Mouse (Mus musculus) ES-Bruce4 (cell line): ENCODE data around the gene Pkm. TPM values are rescaled to one million over a fixed set of nuclear protein-coding genes. Genes with fewer than 3 reads are reported as not detected.
A peak's percentile ranks its signal among the peaks of the same experiment; 100 is the strongest.

Experiments used
- H3K27ac ChIP-seq: 2 replicates; pipeline ENCODE4 v1.5.1; 2012; ENCODE audit warnings: low read length, inconsistent platforms; ENCODE audit not compliant: insufficient read depth
- H3K27me3 ChIP-seq: 2 replicates; pipeline ENCODE4 v1.6.1; 2012; ENCODE audit warnings: mild to moderate bottlenecking, low read length, inconsistent platforms; ENCODE audit not compliant: control insufficient read depth, poor library complexity, insufficient read depth, severe bottlenecking
- H3K36me3 ChIP-seq: 2 replicates; pipeline ENCODE4 v1.6.1; 2012; ENCODE audit warnings: inconsistent platforms, mild to moderate bottlenecking, low read length, moderate library complexity; ENCODE audit not compliant: control insufficient read depth, poor library complexity, insufficient read depth, severe bottlenecking
- H3K4me1 ChIP-seq: one replicate; pipeline ENCODE4 v1.8.1; 2011; ENCODE audit warnings: low read length; ENCODE audit not compliant: control insufficient read depth, insufficient read depth
- H3K4me3 ChIP-seq: 2 replicates; pipeline ENCODE4 v1.5.1; 2011; ENCODE audit warnings: low read depth, mild to moderate bottlenecking, low read length
- H3K9ac ChIP-seq: 2 replicates; pipeline ENCODE4 v1.6.1; 2012; ENCODE audit warnings: low read depth, mild to moderate bottlenecking, inconsistent platforms; ENCODE audit not compliant: poor library complexity, severe bottlenecking
- H3K9me3 ChIP-seq: replicated peaks from 2 replicates; pipeline ENCODE4 v1.6.1; 2012; ENCODE audit warnings: mild to moderate bottlenecking, low read length, inconsistent platforms; ENCODE audit not compliant: control insufficient read depth, poor library complexity, insufficient read depth, severe bottlenecking
- CTCF ChIP-seq: IDR thresholded peaks from one replicate; pipeline ENCODE4 v1.8.1; 2011; ENCODE audit warnings: low read depth, low read length
- EP300 ChIP-seq: IDR thresholded peaks from 2 replicates; pipeline ENCODE4 v1.6.1; 2011; ENCODE audit warnings: low read depth, low read length; ENCODE audit not compliant: insufficient read depth
- POLR2A ChIP-seq: IDR thresholded peaks from one replicate; pipeline ENCODE4 v1.8.1; 2011; ENCODE audit warnings: low read length; ENCODE audit not compliant: insufficient read depth
- polyA plus RNA-seq: library from polyadenylated mRNA; stranded (reverse); fragments of >200 nt; gene quantifications from 2 replicates; pipeline ENCODE4 v1.2.4, GENCODE M21; 2011; ENCODE audit warnings: low read depth; ENCODE audit not compliant: missing spikeins, insufficient read depth, insufficient read length

The Pkm gene
- polyA plus RNA-seq, 1 experiment: 2,433 TPM

DNA sequence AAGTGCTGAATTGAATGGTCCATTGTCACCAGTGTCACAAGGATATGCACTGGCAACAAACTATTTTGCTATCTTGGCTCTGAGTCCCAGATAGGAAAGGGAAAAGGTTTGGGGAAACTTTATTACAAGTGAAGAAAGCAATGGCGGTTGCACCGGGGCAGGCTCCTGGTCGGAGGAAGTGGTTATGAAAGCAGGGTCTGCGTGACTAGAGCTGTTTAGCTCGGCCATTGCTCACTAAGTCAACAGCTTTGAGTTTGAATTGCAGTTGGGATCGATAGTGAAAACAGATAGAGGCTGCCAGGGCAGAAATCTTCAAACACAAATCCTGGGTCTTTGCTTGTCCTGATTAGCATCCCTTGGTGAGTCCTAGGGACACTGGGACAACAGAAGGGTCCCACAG is 11.7 kb downstream of the Pkm start:
- Histone ChIP-seq H3K4me1 (peaks cover 4% of the 10 kb centered on the region), H3K36me3 (peaks cover 99% of the 10 kb centered on the region), H3K27ac (peak overlapping the region; percentile 34; the same call in 1 of the 2 replicates), H3K4me3 (no peak overlapping the region), H3K9me3 (no peaks in the 10 kb centered on the region), H3K9ac (no peak overlapping the region), H3K27me3 (no peaks in the 10 kb centered on the region)
- no peak for TF ChIP-seq EP300

DNA sequence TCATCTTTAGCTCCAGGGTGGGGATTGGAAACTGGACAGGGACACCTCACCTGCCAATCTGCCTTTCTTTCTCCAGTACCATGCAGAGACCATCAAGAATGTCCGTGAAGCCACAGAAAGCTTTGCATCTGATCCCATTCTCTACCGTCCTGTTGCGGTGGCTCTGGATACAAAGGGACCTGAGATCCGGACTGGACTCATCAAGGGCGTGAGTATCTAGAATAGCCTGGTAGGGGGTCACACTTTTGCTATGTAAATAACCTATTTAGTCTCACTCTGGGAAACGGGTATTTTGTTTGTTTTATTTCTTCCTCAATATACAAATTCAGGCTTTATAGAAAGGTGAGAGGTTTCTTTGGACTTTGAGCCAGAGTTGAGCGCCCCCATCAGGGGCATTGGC is 12.3 kb downstream of the Pkm start:
- H3K27me3 ChIP-seq: no peaks in the 10 kb centered on the region
- H3K4me3 ChIP-seq: no peak overlapping the region
- peaks cover 1% of the 10 kb centered on the region for H3K4me1 ChIP-seq
- H3K9ac ChIP-seq: no peak overlapping the region
- no peak overlapping the region; the same call in 1 of the 2 replicates for H3K27ac ChIP-seq
- TF ChIP-seq EP300 (no peak), CTCF (no peak), POLR2A (no peak)
- peaks cover 99% of the 10 kb centered on the region for H3K36me3 ChIP-seq
- no peaks in the 10 kb centered on the region for H3K9me3 ChIP-seq

DNA sequence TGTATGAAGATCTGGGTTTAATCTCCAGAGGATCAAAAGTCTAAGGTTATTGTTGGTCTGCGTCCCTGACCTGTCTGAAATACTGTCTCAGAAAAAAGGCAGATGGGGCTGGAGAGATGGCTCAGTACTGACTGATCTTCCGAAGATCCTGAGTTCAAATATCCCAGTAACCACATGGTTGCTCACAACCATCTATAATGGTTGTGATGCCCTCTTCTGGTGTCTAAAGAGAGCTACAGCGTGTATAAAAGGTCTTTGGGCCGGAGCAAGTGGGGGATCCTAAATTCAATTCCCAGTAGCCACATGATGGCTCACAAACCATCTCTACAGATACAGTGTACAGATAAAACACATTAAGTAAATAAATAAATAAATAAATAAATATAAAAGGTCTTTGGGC is 13.0 kb downstream of the Pkm start:
- Histone ChIP-seq H3K4me3 (no peak overlapping the region), H3K9ac (no peak overlapping the region), H3K27ac (no peak overlapping the region), H3K36me3 (peaks cover 98% of the 10 kb centered on the region), H3K27me3 (no peaks in the 10 kb centered on the region), H3K4me1 (peaks cover 1% of the 10 kb centered on the region), H3K9me3 (no peaks in the 10 kb centered on the region)
- no peak for TF ChIP-seq CTCF
- no peak for TF ChIP-seq POLR2A
- no peak for TF ChIP-seq EP300

DNA sequence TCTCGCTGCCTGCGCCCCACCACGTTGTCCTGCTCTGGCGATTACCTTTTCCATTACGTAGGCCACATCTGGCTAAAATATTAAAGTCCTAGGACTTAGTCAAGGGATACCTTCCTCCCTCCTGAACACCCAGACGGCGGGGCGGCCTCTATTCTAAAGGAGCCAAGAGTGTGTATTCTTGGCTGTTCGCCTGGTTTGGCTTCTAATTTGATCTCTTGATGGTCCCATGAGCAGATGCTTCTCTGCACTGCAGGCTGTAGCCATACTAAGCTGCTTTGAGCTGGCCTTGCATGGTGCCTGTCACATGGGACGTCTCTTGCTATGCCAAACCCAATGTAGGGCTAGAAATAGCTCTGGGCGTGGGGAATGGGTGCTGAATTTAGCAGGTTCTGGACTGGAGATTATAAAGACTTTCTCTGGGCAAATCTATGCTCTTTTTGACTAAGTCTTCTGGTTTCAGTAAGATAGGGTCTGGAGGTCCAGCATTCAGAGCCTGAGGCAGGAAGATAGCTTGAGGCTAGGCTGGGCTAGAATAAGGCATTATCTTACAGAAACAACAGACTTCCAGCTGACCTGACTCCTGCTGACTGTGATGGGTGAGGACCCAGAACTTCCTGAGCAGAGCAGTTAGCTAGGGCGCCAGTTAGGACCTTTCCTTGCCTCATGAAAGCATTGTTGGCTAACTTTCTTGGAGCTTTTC is 16.2 kb downstream of the Pkm start:
- H3K27ac ChIP-seq: 0 out of 2 replicates have a peak overlapping the region, but pooled peaks have one; percentile 2
- H3K27me3 ChIP-seq: no peaks in the 10 kb centered on the region
- peaks cover 2% of the 10 kb centered on the region for H3K4me1 ChIP-seq
- H3K9ac ChIP-seq: no peak overlapping the region
- no peaks in the 10 kb centered on the region for H3K9me3 ChIP-seq
- TF ChIP-seq POLR2A (no peak), CTCF (no peak), EP300 (no peak)
- no peak overlapping the region for H3K4me3 ChIP-seq
- peaks cover 96% of the 10 kb centered on the region for H3K36me3 ChIP-seq

DNA sequence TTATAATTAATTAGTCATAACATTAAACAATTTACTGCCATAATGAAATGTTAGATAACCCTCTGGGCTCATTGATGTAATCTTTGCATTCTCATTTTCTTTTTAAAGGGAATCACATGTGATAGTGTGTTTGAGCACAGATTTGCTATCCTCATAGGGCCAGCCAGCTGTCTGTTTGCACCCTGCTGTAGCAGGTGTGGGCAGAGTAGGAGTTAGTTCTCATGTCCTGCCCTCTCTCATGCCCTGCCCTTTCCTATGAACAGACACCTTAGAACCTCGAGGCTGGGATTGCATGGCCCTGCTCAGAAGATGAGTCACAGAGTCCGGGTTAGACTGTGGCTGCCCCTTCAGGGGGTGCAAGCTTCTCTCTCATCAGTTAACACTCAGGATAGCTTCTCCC is 17.3 kb downstream of the Pkm start:
- no peak overlapping the region for H3K9ac ChIP-seq
- no peak overlapping the region for H3K27ac ChIP-seq
- TF ChIP-seq POLR2A (no peak), CTCF (no peak), EP300 (no peak)
- H3K36me3 ChIP-seq: peaks cover 95% of the 10 kb centered on the region
- H3K4me1 ChIP-seq: peaks cover 2% of the 10 kb centered on the region
- no peak overlapping the region for H3K4me3 ChIP-seq
- H3K9me3 ChIP-seq: no peaks in the 10 kb centered on the region
- H3K27me3 ChIP-seq: no peaks in the 10 kb centered on the region

DNA sequence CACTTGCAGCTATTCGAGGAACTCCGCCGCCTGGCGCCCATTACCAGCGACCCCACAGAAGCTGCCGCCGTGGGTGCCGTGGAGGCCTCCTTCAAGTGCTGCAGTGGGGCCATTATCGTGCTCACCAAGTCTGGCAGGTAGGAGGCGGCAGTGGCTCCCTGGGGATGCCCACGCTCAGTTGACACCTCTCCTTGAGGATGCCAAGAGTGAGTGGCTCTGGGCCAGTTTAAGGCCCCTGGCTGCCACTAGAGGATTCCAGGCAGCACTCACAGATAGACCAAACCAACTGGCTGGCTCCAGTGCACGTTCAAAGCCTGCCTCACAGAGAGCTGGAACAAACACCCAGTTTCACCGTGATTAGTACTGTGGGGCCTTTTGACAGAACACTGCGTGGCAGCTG is 19.4 kb downstream of the Pkm start:
- Histone ChIP-seq H3K27me3 (no peaks in the 10 kb centered on the region), H3K4me1 (peaks cover 2% of the 10 kb centered on the region), H3K4me3 (no peak overlapping the region), H3K36me3 (peaks cover 75% of the 10 kb centered on the region), H3K9ac (no peak overlapping the region), H3K27ac (peak overlapping the region; percentile 19; the same call in 1 of the 2 replicates), H3K9me3 (no peaks in the 10 kb centered on the region)
- no peak for TF ChIP-seq EP300
- TF ChIP-seq POLR2A: no peak
- TF ChIP-seq CTCF: no peak
